Mouse (Mus musculus): ENCODE measurements at regions not wholly inside any gene's neighbourhood (a gene's known extent, or its start where the extent isn't known, plus 50 kb on each side); places are given as distances from the start of the nearest gene placed in this dataset.

DNA sequence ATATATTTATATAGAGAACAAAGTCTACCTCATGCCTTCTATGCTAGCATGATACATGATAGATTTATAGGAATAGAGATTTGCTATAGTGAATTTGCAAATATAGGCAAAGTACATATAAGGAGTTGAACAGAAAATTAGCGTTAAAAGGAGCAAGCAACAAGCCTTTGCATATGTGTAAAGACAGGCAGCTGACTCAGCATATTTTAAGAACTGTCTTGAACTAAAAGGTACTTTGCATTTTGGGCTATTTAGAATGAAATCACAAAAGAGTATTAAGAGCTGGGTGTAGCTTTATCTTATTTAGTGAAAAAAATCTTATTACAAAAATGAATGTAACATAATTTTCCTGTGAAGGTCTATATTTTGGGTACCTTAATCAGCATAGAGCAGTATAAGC, 149.9 kb upstream of the Syt1 start:
- TF ChIP-seq POLR2A (IDR thresholded peaks at IDR 0.05; ENCODE audit: borderline replicate concordance, insufficient read depth, low read length): no peak
- TF ChIP-seq CTCF (IDR thresholded peaks at IDR 0.05; ENCODE audit: borderline replicate concordance, insufficient read depth, low read depth, low read length): no peak
- no peak overlapping the region for H3K27ac ChIP-seq (ENCODE audit: insufficient read depth, low read length)
- no peaks in the 10 kb centered on the region for H3K27me3 ChIP-seq (ENCODE audit: control insufficient read depth, insufficient read depth, low read length)
- no peak for DNase-seq
- 92% methylated on average over 1 of the region's 1 CpGs for WGBS
- no peaks in the 10 kb centered on the region for H3K4me1 ChIP-seq (ENCODE audit: control insufficient read depth, insufficient read depth, low read length)
- H3K4me3 ChIP-seq (replicated peaks; ENCODE audit: insufficient read depth, low read depth, low read length): no peak overlapping the region

DNA sequence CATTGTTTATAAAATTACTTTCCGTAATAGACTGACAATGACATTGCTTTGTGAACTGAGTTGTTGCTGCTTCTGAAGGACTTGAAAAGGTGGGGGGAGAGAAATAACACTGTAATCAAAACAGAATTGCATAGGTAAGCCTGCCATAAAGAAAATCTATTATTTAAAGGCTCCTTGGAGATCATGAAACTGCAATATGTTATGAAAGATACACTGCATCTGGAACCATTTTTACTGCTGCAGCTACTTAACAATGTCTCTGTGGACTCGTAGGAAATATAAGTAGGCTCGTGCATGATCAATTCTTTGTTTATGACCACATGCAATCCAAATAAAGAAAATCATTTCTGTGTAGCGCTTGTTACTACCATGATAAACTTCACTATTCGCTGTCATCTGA, 145.0 kb upstream of the Syt1 start:
- Histone ChIP-seq H3K27ac (ENCODE audit: insufficient read depth, low read length) (no peak overlapping the region), H3K27me3 (ENCODE audit: control insufficient read depth, insufficient read depth, low read length) (no peaks in the 10 kb centered on the region), H3K4me1 (ENCODE audit: control insufficient read depth, insufficient read depth, low read length) (no peaks in the 10 kb centered on the region), H3K4me3 (replicated peaks; ENCODE audit: insufficient read depth, low read depth, low read length) (no peak overlapping the region)
- TF ChIP-seq POLR2A (IDR thresholded peaks at IDR 0.05; ENCODE audit: borderline replicate concordance, insufficient read depth, low read length) (no peak), CTCF (IDR thresholded peaks at IDR 0.05; ENCODE audit: borderline replicate concordance, insufficient read depth, low read depth, low read length) (no peak)
- WGBS: 94% methylated on average over 5 of the region's 5 CpGs
- no peak for DNase-seq

DNA sequence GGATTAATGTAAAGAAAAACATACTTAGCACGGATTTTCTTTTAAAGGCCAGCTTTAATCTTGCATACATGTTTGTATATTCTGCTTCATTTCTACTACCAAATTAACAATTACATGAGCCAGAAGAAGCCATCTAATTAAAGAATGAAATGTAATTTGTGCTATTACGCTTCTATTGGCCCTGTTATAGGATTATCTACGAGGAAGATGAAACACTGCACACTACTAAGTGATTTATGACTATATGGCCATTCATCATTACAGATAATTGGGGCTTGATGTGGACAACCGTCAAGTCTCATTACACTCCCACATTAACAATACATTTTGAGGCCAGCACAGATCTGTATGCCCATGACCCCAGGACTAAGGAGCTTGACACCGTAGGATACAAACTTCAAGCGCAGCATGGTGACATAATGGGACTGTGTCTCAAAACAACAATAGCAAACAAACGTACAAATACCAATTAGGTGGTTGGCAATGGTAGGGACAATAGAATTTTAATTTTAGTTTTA, 129.7 kb upstream of the Syt1 start:
- H3K4me1 ChIP-seq (ENCODE audit: control insufficient read depth, insufficient read depth, low read length): no peaks in the 10 kb centered on the region
- no peak for DNase-seq
- TF ChIP-seq CTCF (IDR thresholded peaks at IDR 0.05; ENCODE audit: borderline replicate concordance, insufficient read depth, low read depth, low read length) (no peak), POLR2A (IDR thresholded peaks at IDR 0.05; ENCODE audit: borderline replicate concordance, insufficient read depth, low read length) (no peak)
- no peak overlapping the region for H3K27ac ChIP-seq (ENCODE audit: insufficient read depth, low read length)
- H3K4me3 ChIP-seq (replicated peaks; ENCODE audit: insufficient read depth, low read depth, low read length): no peak overlapping the region
- WGBS: 95% methylated on average over 7 of the region's 7 CpGs
- no peaks in the 10 kb centered on the region for H3K27me3 ChIP-seq (ENCODE audit: control insufficient read depth, insufficient read depth, low read length)

DNA sequence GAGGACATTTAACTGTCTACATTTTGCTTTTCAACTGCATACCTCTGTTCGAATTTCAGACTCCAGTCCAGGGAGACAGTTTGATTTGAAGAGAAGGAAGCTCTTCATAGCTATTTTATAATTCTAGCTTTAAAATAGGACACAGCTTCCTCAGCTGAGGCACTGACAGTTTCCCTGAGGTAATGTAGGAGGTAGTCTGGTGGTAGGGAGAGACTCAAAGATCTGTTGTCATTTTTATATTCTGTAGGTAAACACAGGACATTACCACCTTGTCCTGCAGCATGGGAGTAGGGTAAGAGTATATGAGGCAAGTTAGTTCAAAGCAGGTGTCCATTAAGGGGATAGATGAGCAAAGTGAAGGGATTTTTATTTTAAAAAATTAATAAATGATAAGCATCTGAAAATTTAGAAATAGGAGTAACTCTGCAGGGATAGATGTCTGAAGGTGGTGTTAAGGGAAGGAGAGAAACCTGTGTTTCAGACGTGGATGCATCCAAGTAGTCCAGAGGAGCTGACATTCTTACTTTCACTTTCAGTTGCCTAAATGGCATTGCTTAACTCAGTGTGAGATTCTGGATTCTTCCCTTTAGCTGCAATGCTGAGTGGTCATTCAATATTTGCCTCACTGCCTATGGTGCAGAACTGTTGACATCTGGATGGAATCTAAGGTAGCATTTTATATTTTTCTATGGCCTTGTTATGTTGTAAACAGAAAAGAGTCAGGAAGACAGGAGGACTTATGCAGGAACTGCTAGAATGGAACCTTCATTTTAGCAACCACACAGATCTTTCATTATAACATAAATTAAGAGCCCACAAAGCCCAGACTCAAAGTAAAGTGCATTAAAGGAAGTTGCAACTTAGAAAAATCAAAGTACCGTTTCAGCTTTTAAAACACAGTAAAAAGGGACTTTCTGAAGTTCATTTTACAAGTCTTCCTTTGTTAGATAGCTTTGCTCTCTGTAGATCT, 126.3 kb upstream of the Syt1 start:
- 78% methylated on average over 3 of the region's 3 CpGs for WGBS
- peak; percentile 11 to 13 for DNase-seq
- TF ChIP-seq POLR2A (IDR thresholded peaks at IDR 0.05; ENCODE audit: borderline replicate concordance, insufficient read depth, low read length): no peak
- no peak for TF ChIP-seq CTCF (IDR thresholded peaks at IDR 0.05; ENCODE audit: borderline replicate concordance, insufficient read depth, low read depth, low read length)
- Histone ChIP-seq H3K4me3 (replicated peaks; ENCODE audit: insufficient read depth, low read depth, low read length) (no peak overlapping the region), H3K27ac (ENCODE audit: insufficient read depth, low read length) (no peak overlapping the region), H3K4me1 (ENCODE audit: control insufficient read depth, insufficient read depth, low read length) (no peaks in the 10 kb centered on the region), H3K27me3 (ENCODE audit: control insufficient read depth, insufficient read depth, low read length) (no peaks in the 10 kb centered on the region)

- DNase-seq: no peak
- WGBS: 96% methylated on average over 4 of the region's 4 CpGs
Observed at GRCm38 (mm10) chr10:109134521-109134920, 123.7 kb upstream of the Syt1 start.

GRCm38 (mm10) chr10:109132091-109132573, 121.3 kb upstream of the Syt1 start:
- H3K4me3 ChIP-seq (replicated peaks; ENCODE audit: insufficient read depth, low read depth, low read length): no peak overlapping the region
- TF ChIP-seq POLR2A (IDR thresholded peaks at IDR 0.05; ENCODE audit: borderline replicate concordance, insufficient read depth, low read length): no peak
- no peak for TF ChIP-seq CTCF (IDR thresholded peaks at IDR 0.05; ENCODE audit: borderline replicate concordance, insufficient read depth, low read depth, low read length)
- no peaks in the 10 kb centered on the region for H3K27me3 ChIP-seq (ENCODE audit: control insufficient read depth, insufficient read depth, low read length)
- H3K4me1 ChIP-seq (ENCODE audit: control insufficient read depth, insufficient read depth, low read length): peaks cover 10% of the 10 kb centered on the region; the same call in 1 of the 2 replicates
- 85% methylated on average over 8 of the region's 8 CpGs for WGBS
- no peak for DNase-seq
- H3K27ac ChIP-seq (ENCODE audit: insufficient read depth, low read length): no peak overlapping the region

More at GRCm38 (mm10) chr10:109134521-109134920, 123.7 kb upstream of the Syt1 start:
- H3K27me3 ChIP-seq (ENCODE audit: control insufficient read depth, insufficient read depth, low read length): no peaks in the 10 kb centered on the region
- no peak for TF ChIP-seq CTCF (IDR thresholded peaks at IDR 0.05; ENCODE audit: borderline replicate concordance, insufficient read depth, low read depth, low read length)
- no peak for TF ChIP-seq POLR2A (IDR thresholded peaks at IDR 0.05; ENCODE audit: borderline replicate concordance, insufficient read depth, low read length)
- H3K27ac ChIP-seq (ENCODE audit: insufficient read depth, low read length): no peak overlapping the region
- H3K4me1 ChIP-seq (ENCODE audit: control insufficient read depth, insufficient read depth, low read length): peaks cover 3% of the 10 kb centered on the region; the same call in 1 of the 2 replicates
- H3K4me3 ChIP-seq (replicated peaks; ENCODE audit: insufficient read depth, low read depth, low read length): no peak overlapping the region

GRCm38 (mm10) chr10:109129552-109130110, 118.8 kb upstream of the Syt1 start:
- Histone ChIP-seq H3K27me3 (ENCODE audit: control insufficient read depth, insufficient read depth, low read length) (no peaks in the 10 kb centered on the region), H3K4me1 (ENCODE audit: control insufficient read depth, insufficient read depth, low read length) (peaks cover 10% of the 10 kb centered on the region; the same call in 1 of the 2 replicates), H3K4me3 (replicated peaks; ENCODE audit: insufficient read depth, low read depth, low read length) (no peak overlapping the region), H3K27ac (ENCODE audit: insufficient read depth, low read length) (peak overlapping the region; percentile 55)
- TF ChIP-seq CTCF (IDR thresholded peaks at IDR 0.05; ENCODE audit: borderline replicate concordance, insufficient read depth, low read depth, low read length): no peak
- TF ChIP-seq POLR2A (IDR thresholded peaks at IDR 0.05; ENCODE audit: borderline replicate concordance, insufficient read depth, low read length): no peak; the same call in 1 of the 2 replicates
- 6% methylated on average over 1 of the region's 1 CpGs for WGBS
- DNase-seq: peak; percentile 91 to 97
